Mouse (Mus musculus): ENCODE results near the gene Psmc1. TPM values are rescaled to one million over a fixed set of nuclear protein-coding genes. Genes with fewer than 3 reads are reported as not detected.

Gene Psmc1
- polyA plus RNA-seq, 1 experiment from 2014 or later = 309 TPM

GRCm38 (mm10) chr12:100099971-100100706 is 9.8 kb upstream of the Psmc1 start:
- peak overlapping the region; percentile 7; the same call in 1 of the 2 replicates for H3K27ac ChIP-seq
- H3K9me3 ChIP-seq = no peaks in the 10 kb centered on the region
- 42% methylated on average over 3 of the region's 3 CpGs for WGBS
- no peaks in the 10 kb centered on the region for H3K36me3 ChIP-seq
- peaks cover 11% of the 10 kb centered on the region for H3K4me1 ChIP-seq
- peak; percentile 78 for DNase-seq (ENCODE audit: low spot score)
- H3K4me3 ChIP-seq = no peak overlapping the region
- H3K27me3 ChIP-seq (ENCODE audit: insufficient read depth, poor library complexity, severe bottlenecking) = no peaks in the 10 kb centered on the region

GRCm38 (mm10) chr12:100100707-100101030 is 9.3 kb upstream of the Psmc1 start:
- Histone ChIP-seq H3K27ac (peak overlapping the region; percentile 7; the same call in 1 of the 2 replicates), H3K36me3 (no peaks in the 10 kb centered on the region), H3K9me3 (no peaks in the 10 kb centered on the region), H3K4me3 (no peak overlapping the region), H3K4me1 (peaks cover 11% of the 10 kb centered on the region), H3K27me3 (ENCODE audit: insufficient read depth, poor library complexity, severe bottlenecking) (no peaks in the 10 kb centered on the region)
- WGBS = 50% methylated on average over 3 of the region's 3 CpGs
- DNase-seq (ENCODE audit: low spot score) = no peak

- DNase-seq (ENCODE audit: low spot score) = no peak
- no peak overlapping the region for H3K4me3 ChIP-seq
- no peaks in the 10 kb centered on the region for H3K27me3 ChIP-seq (ENCODE audit: insufficient read depth, poor library complexity, severe bottlenecking)
- no peaks in the 10 kb centered on the region for H3K9me3 ChIP-seq
- H3K36me3 ChIP-seq = no peaks in the 10 kb centered on the region
- peaks cover 11% of the 10 kb centered on the region for H3K4me1 ChIP-seq
- H3K27ac ChIP-seq = no peak overlapping the region
- 63% methylated on average over 3 of the region's 3 CpGs for WGBS
These were observed 8.3 kb upstream of the Psmc1 start for GRCm38 (mm10) chr12:100101651-100102050.

GRCm38 (mm10) chr12:100104530-100104929 is 5.4 kb upstream of the Psmc1 start:
- H3K4me1 ChIP-seq = peaks cover 11% of the 10 kb centered on the region
- DNase-seq (ENCODE audit: low spot score) = no peak
- 89% methylated on average over 5 of the region's 5 CpGs for WGBS
- no peaks in the 10 kb centered on the region for H3K36me3 ChIP-seq
- H3K27me3 ChIP-seq (ENCODE audit: insufficient read depth, poor library complexity, severe bottlenecking) = no peaks in the 10 kb centered on the region
- no peak overlapping the region for H3K27ac ChIP-seq
- H3K4me3 ChIP-seq = no peak overlapping the region
- no peaks in the 10 kb centered on the region for H3K9me3 ChIP-seq

- Histone ChIP-seq H3K27ac (no peak overlapping the region), H3K9me3 (no peaks in the 10 kb centered on the region), H3K36me3 (0 out of 2 replicates have a peak, but pooled peaks cover under 1% of the 10 kb centered on the region), H3K4me1 (peaks cover 8% of the 10 kb centered on the region), H3K27me3 (ENCODE audit: insufficient read depth, poor library complexity, severe bottlenecking) (no peaks in the 10 kb centered on the region), H3K4me3 (peak overlapping the region; percentile 8; the same call in 1 of the 2 replicates)
- 13% methylated on average over 20 of the region's 20 CpGs for WGBS
- DNase-seq (ENCODE audit: low spot score) = no peak
These were observed 3.6 kb upstream of the Psmc1 start for GRCm38 (mm10) chr12:100106275-100106895.

GRCm38 (mm10) chr12:100107436-100107835 is 2.5 kb upstream of the Psmc1 start:
- Histone ChIP-seq H3K9me3 (no peaks in the 10 kb centered on the region), H3K27ac (no peak overlapping the region), H3K27me3 (ENCODE audit: insufficient read depth, poor library complexity, severe bottlenecking) (no peaks in the 10 kb centered on the region), H3K36me3 (peaks cover 11% of the 10 kb centered on the region), H3K4me1 (peaks cover 11% of the 10 kb centered on the region), H3K4me3 (no peak overlapping the region)
- DNase-seq (ENCODE audit: low spot score) = no peak
- WGBS = 39% methylated on average over 4 of the region's 4 CpGs

- no peak for DNase-seq (ENCODE audit: low spot score)
- whole genome bisulfite sequencing = 94% methylated on average over 5 of the region's 5 CpGs
- H3K4me3 ChIP-seq = no peak overlapping the region
- H3K27me3 ChIP-seq (ENCODE audit: insufficient read depth, poor library complexity, severe bottlenecking) = no peaks in the 10 kb centered on the region
- H3K9me3 ChIP-seq = no peaks in the 10 kb centered on the region
- H3K27ac ChIP-seq = no peak overlapping the region
- peaks cover 7% of the 10 kb centered on the region for H3K4me1 ChIP-seq
- H3K36me3 ChIP-seq = peaks cover 93% of the 10 kb centered on the region
These were observed 6.0 kb downstream of the Psmc1 start for GRCm38 (mm10) chr12:100115982-100116381.

- H3K4me1 ChIP-seq = peaks cover 20% of the 10 kb centered on the region
- no peak for DNase-seq (ENCODE audit: low spot score)
- H3K27me3 ChIP-seq (ENCODE audit: insufficient read depth, poor library complexity, severe bottlenecking) = no peaks in the 10 kb centered on the region
- no peak overlapping the region for H3K4me3 ChIP-seq
- 85% methylated on average over 7 of the region's 7 CpGs for WGBS
- H3K36me3 ChIP-seq = peaks cover 87% of the 10 kb centered on the region
- no peaks in the 10 kb centered on the region for H3K9me3 ChIP-seq
- no peak overlapping the region for H3K27ac ChIP-seq
These were observed 13.0 kb downstream of the Psmc1 start for GRCm38 (mm10) chr12:100122921-100123381.

- peaks cover 82% of the 10 kb centered on the region for H3K36me3 ChIP-seq
- no peaks in the 10 kb centered on the region for H3K9me3 ChIP-seq
- no peak overlapping the region for H3K27ac ChIP-seq
- WGBS = 90% methylated on average over 9 of the region's 9 CpGs
- H3K27me3 ChIP-seq (ENCODE audit: insufficient read depth, poor library complexity, severe bottlenecking) = no peaks in the 10 kb centered on the region
- H3K4me1 ChIP-seq = peaks cover 26% of the 10 kb centered on the region
- H3K4me3 ChIP-seq = no peak overlapping the region
- no peak for DNase-seq (ENCODE audit: low spot score)
These were observed 13.5 kb downstream of the Psmc1 start for GRCm38 (mm10) chr12:100123476-100123875.

GRCm38 (mm10) chr12:100124913-100125798 is 15.2 kb downstream of the Psmc1 start:
- DNase-seq (ENCODE audit: low spot score) = no peak
- WGBS = 79% methylated on average over 16 of the region's 16 CpGs
- H3K4me1 ChIP-seq = peaks cover 35% of the 10 kb centered on the region
- no peak overlapping the region for H3K4me3 ChIP-seq
- peaks cover 79% of the 10 kb centered on the region for H3K36me3 ChIP-seq
- H3K27ac ChIP-seq = no peak overlapping the region
- no peaks in the 10 kb centered on the region for H3K9me3 ChIP-seq
- no peaks in the 10 kb centered on the region for H3K27me3 ChIP-seq (ENCODE audit: insufficient read depth, poor library complexity, severe bottlenecking)

- 50% methylated on average over 17 of the region's 17 CpGs for WGBS
- Histone ChIP-seq H3K36me3 (peaks cover 77% of the 10 kb centered on the region), H3K27ac (peak overlapping the region; percentile 82), H3K9me3 (no peaks in the 10 kb centered on the region), H3K4me3 (no peak overlapping the region), H3K27me3 (ENCODE audit: insufficient read depth, poor library complexity, severe bottlenecking) (no peaks in the 10 kb centered on the region), H3K4me1 (peaks cover 35% of the 10 kb centered on the region)
- DNase-seq (ENCODE audit: low spot score) = no peak
These were observed 17.3 kb downstream of the Psmc1 start for GRCm38 (mm10) chr12:100126968-100127865.

- Histone ChIP-seq H3K27me3 (ENCODE audit: insufficient read depth, poor library complexity, severe bottlenecking) (no peaks in the 10 kb centered on the region), H3K36me3 (peaks cover 77% of the 10 kb centered on the region), H3K9me3 (no peaks in the 10 kb centered on the region), H3K4me1 (peaks cover 35% of the 10 kb centered on the region), H3K27ac (peak overlapping the region; percentile 82), H3K4me3 (no peak overlapping the region)
- no peak for DNase-seq (ENCODE audit: low spot score)
- WGBS = 30% methylated on average over 8 of the region's 8 CpGs
These were observed 18.0 kb downstream of the Psmc1 start for GRCm38 (mm10) chr12:100127866-100128480.

All from heart, embryonic 10.5 days (tissue).